Mouse (Mus musculus): Measurements from ENCODE around the gene Bend7.

The Bend7 gene

DNA sequence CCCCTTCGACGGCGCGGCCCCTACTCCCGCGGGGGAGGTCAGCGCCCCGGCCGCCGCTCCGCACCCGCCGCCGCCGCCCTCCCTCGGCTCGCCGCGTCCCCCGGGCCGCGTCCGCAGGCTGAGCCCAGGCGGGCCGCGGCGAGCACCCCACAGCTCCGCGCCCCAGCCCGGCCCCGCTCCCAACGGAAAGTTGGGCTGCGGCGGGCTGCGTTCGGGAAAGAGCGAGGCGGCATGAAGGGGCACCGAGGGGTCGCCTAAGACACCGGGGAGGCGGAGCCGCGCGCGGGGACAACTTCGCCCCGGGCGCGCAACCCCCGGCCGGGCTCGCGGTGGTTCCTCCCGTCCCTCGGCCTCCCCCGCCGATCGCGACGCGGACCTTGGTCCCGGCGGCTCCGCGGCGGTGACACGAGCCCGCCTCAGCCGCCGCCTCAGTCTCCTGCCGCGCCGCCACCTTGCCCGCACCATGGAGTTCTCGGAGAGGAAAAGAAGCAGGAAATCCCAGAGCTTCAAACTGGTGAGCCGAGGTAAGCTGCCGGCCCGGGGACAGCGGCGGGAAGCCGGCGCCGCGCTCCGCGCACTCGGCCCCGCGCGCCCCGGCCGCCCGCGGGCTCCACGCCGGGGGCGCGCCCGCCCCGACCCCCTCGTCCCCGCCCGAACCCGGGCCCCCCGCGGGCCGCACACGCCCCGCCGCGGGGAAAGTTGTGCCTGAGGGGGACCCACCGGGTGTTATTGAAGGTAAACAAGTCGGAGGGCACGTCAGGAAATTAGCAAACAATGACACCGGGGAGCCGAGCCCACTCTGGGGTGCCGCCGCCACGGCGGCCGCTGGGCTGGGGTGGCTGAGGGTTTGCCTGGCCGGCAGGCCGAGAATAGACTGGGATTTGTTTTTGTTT is at the start of gene Bend7:
TSS of gene Bend7 (plus strand) at position 63 of the 893 bp plus-strand sequence.
- peak; percentile 63 for DNase-seq (ENCODE audit: inconsistent ontology term)

DNA sequence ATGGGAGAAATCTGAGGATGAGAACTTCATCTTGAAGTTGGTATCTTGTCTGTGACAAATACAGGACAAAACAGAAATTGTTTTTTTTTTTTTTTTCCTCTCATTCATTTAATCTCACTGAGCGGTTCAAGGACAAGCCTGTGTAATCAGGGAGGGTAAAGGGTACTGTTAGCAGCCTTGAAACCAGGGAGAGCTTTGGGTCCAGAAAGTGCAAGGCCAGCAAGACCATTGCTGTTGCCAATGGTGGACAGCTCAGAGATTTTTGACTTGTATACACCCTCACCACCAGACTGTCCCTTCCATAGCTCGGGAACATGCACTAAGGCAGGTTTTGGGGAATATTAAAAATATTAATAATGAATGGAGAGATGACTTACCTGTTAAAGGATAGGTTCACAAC is 49.0 kb upstream of the Bend7 start:
- no peak for DNase-seq (ENCODE audit: inconsistent ontology term)

DNA sequence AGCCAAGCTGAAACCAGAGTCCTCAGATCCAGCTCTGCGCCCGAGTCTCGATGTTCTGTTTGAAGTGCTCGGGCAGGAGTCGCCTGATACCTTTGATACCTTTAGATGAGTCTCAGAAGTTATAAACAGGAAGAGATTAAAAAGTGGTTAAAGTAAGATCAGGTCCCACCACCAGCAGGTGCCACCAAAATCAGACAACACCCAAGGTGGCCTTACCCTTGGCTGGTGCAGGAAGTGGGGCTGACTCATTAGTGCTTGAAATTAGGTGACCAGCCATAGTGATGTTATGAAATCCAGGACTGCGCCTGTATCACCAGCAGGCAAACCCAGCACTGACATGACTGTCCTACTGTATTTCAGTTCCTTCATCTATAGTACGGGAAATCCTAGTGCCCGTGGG is 47.9 kb upstream of the Bend7 start:
- no peak for DNase-seq (ENCODE audit: inconsistent ontology term)

DNA sequence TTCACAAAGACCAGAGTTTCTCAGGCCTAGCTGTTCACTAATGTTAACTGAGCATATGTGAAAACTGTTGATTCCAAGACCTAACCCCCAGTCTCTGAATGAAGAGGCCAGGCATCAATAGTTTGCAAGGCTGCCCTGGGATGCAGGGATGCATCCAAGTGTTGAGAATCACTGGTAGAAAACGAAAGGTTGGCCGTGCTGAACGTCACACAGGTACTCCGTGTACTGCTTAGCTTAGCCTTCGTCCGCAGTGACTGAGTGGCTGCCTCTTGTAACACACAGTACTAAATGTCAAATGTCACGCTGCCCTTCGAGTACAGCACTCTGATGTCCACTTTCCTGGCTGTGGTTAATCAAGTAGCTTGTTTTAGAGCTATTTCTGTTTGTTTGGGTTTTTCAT is 46.0 kb upstream of the Bend7 start:
- DNase-seq (ENCODE audit: inconsistent ontology term), result no peak

DNA sequence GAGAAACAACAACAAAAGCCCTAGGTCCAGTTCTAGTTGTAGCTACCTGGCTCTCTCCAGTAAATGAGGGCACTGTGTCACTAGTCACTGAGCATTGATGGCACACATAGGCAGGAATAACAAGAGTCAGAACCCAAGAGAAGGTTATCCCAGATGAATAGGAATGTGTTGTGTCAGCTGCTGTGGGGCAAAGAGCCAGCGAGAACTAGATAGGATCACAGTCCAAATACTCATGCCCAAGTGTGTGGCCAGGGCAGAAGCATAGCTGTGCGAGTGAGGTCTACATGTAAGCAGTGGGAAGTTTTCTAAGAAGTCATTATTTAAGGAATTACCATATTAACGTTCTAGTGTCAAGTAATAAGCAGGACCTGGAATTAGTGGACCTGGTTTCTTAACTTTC is 37.7 kb upstream of the Bend7 start:
- no peak for DNase-seq (ENCODE audit: inconsistent ontology term)

DNA sequence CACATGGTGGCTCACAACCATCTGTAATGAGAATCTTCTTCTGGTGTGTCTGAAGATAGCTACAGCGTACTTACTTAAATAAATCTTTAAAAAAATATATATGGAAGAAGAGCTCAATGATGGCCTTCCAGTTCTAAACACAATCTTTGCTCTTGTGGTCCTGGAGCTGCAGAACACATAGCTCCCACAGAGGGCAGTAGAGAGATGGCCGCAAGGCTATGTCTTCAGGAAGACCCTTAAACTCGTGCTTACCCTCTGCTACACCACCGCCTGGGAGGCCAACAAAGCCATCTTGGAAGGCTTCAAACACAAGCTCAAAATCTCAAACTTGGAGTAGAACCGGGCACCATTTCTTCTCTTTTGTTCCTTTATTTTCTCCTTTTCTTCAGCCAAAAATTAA is 6.4 kb upstream of the Bend7 start:
- DNase-seq (ENCODE audit: inconsistent ontology term), result no peak

DNA sequence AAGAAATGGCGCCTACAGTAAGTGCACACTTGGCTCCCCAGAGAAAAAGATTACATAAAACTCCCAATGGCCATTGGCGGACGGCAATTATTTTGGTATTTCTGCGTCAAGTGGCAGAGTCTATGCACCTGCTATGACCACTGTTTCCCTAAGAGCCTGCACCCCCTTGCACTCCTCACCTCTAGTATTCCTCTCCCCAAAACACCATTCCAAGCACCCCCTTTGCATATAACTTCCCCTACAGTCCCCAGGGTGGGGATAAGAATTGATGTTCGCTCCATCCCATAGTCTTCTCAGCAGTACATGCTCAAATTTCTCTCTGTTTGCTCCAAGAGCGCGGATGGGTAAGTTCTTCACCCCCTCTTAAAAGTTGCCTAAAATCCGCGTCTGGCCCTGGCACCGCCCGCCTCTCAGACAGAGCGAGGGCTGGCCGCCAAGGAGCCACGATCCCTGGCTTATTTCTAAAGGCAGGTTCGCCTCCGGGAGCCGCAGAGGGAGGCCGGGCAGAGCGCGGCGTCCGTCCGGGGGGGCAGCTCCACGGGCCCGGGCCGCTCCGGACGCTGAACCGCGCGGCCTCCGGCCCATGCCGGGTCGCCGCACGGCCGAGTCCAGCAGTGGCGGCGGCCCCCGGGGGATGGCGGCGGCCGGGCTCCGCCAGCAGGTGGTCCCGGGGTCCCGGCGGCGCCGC is 406 bp upstream of the Bend7 start:
- DNase-seq (ENCODE audit: inconsistent ontology term), result no peak

DNA sequence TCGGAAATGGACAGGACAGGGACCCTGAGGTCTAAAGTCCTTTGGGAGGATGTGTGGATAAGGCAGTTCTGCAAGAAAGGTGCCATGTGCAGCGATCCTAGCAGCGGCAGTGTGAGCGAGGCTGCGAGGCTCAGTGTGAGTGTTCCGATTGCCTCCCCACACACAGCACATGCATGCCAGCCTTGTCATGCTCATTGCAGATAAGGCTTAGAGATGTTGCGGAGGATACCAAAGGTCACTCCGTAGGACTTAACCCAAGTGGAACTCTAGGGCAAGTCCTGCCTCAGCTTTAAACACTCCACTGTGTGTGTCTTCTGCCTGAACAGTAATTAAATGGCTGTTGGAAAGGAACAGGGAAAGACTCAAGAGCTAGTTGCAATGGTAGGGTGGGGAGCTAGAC is 5.5 kb downstream of the Bend7 start:
- no peak for DNase-seq (ENCODE audit: inconsistent ontology term)

DNA sequence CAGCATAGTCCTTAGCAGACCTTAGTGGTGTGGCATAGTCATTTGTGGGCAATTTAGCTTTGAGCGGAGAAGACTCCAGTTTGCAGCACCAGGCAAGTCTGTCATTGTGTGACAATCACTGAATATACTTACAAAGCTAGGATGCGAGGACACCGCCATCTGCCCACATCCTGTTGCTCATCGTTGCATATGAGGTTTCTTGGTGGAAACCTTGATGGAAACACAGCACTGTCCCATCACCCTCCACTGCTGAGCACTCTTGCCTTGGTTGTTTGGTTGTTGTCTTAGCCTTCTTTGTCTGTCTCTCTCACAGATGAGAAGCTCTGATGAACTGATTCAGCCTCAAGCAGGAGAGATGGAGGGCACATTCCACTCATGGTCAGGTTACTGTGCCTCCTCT is 12.5 kb downstream of the Bend7 start:
- DNase-seq (ENCODE audit: inconsistent ontology term), result no peak

DNA sequence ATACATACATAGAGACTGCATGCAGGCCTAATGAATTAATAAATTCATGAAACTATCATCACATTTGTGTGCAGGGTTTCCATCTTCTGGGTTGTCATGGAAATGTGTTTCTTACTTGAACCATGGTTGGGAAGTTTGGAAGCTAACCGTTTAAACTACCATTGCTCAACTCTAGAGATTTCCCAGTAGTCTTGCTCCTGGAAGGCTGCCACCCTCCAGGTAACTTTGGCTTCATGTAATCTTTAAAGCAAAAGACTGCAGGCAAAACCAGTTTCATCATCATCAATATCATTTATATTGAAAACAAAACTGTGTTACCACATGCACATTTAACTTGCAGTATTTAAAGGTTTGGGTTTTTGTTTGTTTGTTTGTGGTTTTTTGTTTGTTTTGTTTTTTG is 16.3 kb downstream of the Bend7 start:
- no peak for DNase-seq (ENCODE audit: inconsistent ontology term)

DNA sequence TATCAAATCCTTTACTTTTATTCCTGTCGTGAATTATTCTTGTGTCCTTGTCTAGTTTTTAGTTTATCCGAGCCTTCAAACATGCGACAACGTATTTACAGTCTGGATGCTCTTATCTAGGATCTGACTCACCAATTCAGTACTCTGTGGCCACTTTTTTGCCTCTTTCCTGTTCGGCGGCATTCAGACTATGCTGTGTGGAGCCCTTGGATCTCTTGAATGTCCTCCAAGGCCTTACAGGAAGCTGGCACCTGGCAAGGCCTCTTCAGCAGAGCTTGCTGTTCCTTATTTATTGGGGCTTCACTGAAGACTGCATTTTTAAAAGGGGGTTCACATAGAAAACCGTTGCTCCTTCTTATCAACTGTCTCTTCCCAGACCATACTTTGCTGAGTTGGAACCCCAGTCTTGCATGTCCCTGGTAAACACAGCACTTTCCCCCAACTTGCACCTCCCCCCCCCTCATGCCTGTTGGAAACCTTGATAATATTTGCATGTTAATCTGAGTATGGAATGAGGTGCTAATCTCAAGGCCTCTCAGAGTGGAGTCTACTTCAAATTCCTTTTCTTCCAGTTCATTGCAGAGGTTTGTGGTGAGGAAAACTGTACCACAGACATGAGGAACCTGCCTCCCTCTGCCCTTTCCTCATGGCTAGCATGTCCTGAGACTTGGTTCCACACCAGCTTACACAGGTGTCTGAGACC is 18.6 kb downstream of the Bend7 start:
- DNase-seq (ENCODE audit: inconsistent ontology term), result no peak

DNA sequence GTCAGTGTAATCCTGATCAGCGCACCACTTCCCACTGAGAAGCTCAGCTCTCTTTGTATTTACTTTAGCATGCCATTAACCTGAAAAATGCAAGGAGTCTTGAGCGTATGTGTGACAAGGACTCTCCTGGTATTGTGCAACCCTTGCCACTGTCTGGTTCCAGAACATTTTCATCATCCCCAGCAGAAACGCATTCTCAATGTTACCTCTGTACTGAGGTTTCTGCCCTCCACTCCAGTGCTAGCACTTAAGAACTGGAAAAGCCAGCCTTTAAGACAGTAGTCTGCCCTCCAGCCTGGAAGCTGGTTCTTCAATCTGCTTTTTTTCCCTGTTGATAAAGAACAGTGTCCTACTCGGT is 19.1 kb downstream of the Bend7 start:
- DNase-seq (ENCODE audit: inconsistent ontology term), result no peak

DNA sequence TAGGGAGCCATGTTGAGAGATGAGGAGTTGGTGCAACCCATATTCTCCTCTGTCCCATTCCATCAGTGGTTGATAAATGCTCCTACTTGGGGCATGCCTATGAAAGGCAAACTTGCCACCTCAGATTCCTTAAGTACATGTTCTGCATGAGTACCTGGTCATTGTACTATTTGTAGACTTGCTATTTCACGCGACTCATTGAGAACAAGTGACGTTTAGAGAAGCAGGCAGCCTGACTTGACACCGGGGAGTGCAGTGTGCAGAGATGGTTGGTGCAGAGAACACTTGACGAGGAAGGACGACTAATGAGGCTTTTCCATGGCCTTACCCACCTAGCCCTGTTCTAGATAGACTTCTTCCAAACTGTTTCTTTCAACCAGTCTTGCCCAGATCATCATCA is 34.3 kb downstream of the Bend7 start:
- DNase-seq (ENCODE audit: inconsistent ontology term), result no peak

DNA sequence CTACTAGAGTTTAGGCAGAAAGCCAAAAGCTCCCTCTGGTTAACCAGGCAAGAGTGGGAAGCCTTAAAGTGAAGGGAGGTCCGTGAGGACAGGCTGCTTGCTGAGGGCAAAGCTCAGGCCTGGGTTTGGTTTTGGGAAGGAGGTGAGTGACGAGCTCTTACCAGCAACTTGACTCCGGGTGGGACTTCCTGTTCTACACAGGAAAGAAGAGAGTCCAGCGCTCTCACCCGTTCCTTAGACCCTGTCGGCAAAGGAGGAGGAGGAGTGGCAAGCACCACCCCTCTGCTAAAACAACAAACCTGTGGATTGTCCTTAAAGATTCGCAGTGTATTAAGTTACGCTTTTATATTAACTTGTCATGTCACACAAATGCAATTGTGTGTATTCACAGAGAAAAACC is 38.1 kb downstream of the Bend7 start:
- DNase-seq (ENCODE audit: inconsistent ontology term), result no peak

DNA sequence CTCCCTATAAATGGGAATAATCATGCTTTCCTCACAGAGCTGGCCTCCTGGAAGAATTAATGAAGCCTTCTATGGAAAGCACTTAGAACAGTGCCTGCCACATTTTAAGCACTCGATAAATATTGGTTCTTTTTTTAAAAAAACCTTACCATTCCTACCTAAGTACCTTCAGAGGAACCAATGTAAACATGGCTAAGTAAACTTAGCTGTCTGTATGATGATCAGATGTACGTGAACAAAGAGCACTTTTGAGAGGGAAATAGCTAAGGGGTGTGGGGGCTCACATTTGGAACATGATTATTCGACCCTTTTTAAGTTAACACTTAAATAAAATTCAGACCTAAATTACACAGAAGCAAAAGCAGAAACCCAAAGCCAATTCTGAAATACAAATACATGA is 39.6 kb downstream of the Bend7 start:
- DNase-seq (ENCODE audit: inconsistent ontology term), result no peak

DNA sequence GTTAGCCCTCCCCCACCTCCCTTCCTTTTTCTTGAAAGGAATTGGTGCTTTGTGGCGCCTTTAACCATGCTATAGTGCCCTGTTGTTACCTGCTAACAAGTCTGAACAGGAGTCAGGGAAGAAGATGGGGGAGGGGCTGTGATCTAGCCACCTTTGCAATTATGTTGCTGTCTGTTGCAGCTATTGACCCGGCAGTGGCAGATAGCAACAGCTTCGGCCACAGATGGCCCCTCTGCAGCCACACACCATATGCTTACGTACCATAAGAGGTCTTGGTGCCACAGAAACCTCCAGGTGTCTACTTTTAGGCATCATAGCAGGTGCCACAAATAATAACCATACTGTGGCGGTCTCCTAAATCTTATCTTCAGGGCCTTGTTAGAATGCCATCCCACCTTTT is 43.1 kb downstream of the Bend7 start:
- no peak for DNase-seq (ENCODE audit: inconsistent ontology term)

DNA sequence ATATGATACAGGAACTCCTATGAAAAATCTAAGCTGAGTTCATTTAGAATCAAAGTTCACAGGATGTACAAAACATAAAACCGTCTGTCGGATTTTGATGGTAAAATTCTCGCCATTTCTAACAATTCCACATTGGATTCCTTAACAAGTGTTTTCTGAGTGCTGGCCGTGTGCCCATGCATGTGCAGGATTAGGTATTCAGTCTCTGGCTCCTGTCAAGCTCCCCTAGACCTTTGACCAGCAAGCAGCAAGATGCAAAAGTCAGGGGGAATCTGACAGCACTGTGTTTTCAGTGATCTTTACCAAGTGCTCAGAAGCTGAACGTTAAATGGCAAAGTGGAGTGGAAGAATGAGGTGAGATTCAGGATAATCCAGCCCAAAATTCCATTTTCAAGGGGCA is 44.3 kb downstream of the Bend7 start:
- DNase-seq (ENCODE audit: inconsistent ontology term), result no peak

DNA sequence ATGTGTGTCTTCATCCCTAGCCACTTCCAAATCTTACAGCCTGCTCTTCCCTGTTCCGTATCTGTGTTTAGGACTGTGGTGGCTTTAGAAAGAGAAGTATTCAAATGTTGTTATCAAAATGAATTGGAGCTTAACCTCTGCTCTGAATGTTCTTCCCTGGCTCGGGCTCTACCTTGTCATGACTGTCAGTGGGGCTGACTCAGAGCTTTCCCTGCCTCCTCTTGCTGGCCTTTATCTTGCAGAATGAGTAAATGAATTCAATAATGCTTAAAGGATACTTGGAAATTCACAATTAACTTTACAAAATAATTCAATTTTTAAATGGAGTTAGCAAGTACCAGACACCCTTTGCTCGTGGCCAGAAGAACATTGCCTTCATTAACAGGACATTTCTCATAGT is 46.4 kb downstream of the Bend7 start:
- DNase-seq (ENCODE audit: inconsistent ontology term), result no peak

DNA sequence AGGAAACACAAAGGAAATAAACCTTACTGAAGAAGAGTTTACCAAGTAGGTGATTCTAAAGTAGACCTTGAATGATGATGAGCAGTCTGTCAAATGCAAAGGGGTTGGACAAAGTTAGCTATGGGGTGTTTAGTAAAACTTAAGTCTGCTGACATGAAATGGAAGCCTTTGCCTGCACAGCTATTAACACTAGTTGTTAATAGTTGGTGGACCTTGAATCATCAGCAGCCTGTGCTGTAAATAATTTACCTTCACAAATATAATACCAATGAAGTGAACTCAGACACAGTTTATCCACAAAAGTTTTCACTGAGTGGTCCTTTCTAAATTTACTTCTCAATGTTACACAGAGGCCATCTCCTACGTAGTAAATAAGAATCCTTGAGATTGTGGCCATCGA is 52.7 kb downstream of the Bend7 start:
- no peak for DNase-seq (ENCODE audit: inconsistent ontology term)

DNA sequence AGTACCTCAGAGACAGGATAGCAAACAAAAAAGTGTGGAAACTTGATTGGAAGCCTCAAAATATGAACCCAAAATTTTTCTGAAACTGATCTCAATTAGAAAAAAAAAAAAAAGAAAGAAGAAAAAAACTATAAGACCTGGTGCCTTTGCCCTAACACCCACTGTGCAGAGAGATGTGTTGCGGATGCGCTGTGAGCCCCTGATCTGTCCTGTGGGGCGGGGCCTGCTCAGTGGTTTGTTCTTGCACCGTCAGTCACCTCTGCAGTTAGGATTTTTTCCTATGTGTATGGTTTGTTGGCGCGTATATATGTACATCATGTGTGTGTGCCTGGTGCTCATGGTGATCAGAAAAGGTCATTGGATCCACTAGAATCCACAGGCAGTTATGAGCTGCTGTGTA is 56.3 kb downstream of the Bend7 start:
- DNase-seq (ENCODE audit: inconsistent ontology term), result no peak

DNA sequence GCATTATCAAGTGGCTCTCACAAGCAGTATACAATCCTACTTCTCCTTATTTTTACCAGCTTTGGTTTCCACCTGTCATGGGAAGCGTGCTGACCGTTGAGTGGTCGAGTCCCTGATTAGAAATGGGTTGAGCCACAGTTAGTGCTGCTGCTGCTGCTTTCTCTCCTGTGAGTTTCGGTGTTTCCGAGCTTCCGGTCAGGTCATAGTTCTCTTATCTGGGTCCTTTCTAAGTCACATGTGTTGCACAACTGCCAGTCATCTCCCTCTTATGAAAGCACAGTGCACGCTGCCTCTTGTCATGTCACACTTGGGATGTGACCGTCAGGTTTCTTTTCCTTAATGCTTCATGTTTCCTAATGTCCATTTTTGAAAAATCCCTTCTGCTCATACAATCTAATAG is 59.7 kb downstream of the Bend7 start:
- DNase-seq (ENCODE audit: inconsistent ontology term), result no peak

DNA sequence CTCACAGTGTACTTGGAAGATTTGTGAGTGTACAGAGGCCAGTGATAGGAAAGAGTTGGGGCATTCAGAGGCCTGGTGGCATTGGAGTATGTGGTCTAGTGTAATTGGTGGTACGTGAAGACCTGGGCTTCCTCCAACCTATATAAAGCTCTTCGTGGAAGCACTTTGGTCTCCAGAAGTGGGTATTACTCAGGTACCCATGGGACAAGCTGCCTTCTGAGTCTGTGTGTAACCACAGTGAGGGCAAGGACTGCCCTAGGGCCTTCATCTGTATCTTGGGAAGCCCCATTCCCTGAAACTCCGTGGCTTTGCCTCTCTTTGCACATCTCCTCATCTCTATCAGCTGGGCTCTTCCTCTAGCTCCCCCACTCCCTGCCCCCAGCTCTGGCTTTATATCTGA is 64.0 kb downstream of the Bend7 start:
- DNase-seq (ENCODE audit: inconsistent ontology term), result no peak

DNA sequence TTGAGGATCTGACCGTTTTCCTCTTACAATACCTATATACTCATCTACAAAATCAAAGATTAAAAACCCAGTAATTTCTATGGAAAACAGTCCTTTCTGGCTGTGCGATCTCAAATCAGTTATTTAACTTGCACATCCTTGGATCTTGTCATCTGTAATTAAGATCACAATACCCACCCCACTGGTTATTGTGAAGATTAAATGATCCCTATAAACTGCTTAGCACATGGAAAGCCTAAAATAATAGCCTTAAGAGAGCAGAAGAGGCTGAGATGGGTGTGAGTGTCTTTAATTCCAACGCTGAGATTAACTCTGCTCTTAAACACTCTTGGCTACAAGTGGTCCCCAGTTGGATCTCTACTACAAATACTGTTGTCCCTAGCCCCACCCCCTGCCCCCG is 64.8 kb downstream of the Bend7 start:
- DNase-seq (ENCODE audit: inconsistent ontology term), result no peak
